Mouse (Mus musculus) layer of hippocampus, postnatal 25 days (tissue): ENCODE data around the gene Tdrd5. TPM values are rescaled to one million over a fixed set of nuclear protein-coding genes. Genes with fewer than 3 reads are reported as not detected.

Experiments
- total RNA-seq, 2 experiments: library from RNA; stranded (reverse); gene quantifications; 2 replicates each; pipeline ENCODE4 v1.2.3; 2021

Gene Tdrd5
- total RNA-seq, 2 experiments from 2014 or later, result 4.5 to 6.2 TPM

Other genes with a start within 250 kb of the Tdrd5 start
- gene Fam163a, start 98.6 kb downstream of the Tdrd5 start, total RNA-seq, result 10 to 100 TPM; 15.3 to 15.8 TPM
- under 1 TPM in 1 of 2 experiments, not detected in 1; 0.15 TPM for gene Nphs2, start 7.1 kb upstream of the Tdrd5 start, total RNA-seq
- gene Gm2000, start 62.4 kb upstream of the Tdrd5 start, total RNA-seq, result 100 to 1,000 TPM; 295 to 324 TPM
- gene Axdnd1, start 117.5 kb upstream of the Tdrd5 start, total RNA-seq, result 1 to 10 TPM in 1 of 2 experiments, under 1 TPM in 1; 0.47 to 1.5 TPM
- gene Soat1, start 170.7 kb upstream of the Tdrd5 start, total RNA-seq, result 10 to 100 TPM; 41.2 to 47.1 TPM
- gene Gm10031, start 220.3 kb upstream of the Tdrd5 start, total RNA-seq, result 10 to 100 TPM; 45.3 to 48.8 TPM